Mouse (Mus musculus) cerebellum, adult (tissue): ENCODE measurements around the gene Alg11.

ENCODE experiments used
- ATAC-seq: cut with Nextera tagmentation; 2 replicates; pipeline ENCODE4 v1.9.2; 2017; ENCODE audit warnings: mild to moderate bottlenecking, moderate library complexity, mixed read lengths; ENCODE audit not compliant: insufficient number of reproducible peaks, low FRiP score, low TSS enrichment

The Alg11 gene

GRCm38 (mm10) chr8:22059821-22060445 is 588 bp upstream of the Alg11 start, which contains the start of gene Atp7b:
Gene Atp7b (minus strand): TSS chr8:22060305.
- ATAC-seq, result peak; percentile 64

DNA sequence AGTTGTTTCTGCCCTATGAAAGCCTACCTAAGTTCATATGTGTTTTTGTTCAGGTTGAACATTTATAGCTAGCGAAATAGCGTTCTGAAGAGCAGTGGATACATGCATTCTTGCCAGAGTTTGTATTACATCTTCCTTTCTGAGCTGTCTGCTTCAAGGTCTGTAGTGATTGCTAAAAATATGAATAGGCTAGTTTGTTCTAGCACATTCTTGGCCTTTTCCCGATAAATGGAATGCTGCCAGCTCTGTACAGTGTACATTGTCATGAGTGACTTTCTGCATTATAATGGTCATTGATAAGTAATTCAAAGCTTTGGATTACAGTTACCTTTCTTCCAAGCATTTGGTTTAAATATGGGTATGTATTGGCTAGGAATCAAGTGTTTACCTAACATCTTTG is 605 bp downstream of the Alg11 start:
- no peak for ATAC-seq

GRCm38 (mm10) chr8:22079313-22080007 is 18.9 kb downstream of the Alg11 start:
- no peak for ATAC-seq

DNA sequence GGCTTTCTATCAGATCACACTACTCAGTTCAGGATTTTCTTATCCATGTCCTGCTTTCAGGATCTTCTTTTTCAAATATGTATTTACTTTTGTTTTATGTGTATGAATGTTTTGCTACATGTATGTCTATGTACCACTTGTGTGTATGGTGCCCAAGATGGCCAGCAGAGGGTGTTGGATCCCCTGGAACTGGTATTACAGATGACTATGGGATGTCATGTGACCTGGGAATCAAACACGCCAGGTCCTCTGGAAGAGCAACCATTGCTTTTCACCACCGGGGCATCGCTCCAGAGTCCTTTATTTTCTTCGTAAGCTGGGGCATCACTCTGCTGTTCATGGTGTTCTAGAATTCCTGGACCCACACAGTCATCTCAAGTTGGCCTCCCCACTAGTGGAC is 28.7 kb downstream of the Alg11 start:
- ATAC-seq, result no peak

DNA sequence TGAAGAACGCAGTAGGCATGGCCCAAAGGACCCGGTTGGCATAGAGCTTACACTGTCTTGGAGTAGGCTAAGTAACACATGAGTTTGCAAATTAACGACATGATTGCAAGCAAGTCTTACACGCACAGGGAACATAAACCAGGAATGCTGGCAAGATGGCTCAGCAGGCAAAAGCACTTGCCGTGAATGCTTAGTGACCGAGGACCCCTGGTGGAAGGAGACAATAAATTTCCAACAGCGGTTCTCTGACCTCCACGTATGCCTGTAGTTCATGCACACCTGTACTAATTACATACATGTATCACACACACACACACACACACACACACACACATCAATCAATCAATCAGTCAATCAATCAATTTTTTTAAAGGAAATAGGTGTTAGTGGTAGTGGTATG is 31.0 kb downstream of the Alg11 start:
- ATAC-seq, result no peak

DNA sequence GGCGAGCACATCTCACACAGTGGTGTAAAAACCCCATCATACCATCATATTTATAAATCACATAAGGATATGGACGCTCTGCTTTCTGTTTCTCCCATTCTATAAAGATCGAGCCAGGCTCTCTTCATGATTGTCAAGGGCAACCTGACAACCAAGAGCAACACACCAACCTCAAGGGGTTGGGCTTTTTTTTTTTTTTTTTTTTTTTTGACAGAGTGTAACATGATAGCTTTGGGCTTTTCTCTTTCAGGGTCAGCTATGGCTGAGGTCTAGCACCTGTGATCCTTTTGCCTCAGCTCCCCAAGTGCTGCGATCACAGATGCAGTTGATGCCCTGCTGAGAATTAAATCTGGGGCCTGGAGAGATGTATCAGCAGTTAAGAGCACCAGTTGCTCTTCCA is 46.5 kb downstream of the Alg11 start:
- ATAC-seq, result no peak
